Mouse (Mus musculus): ENCODE measurements at regions not wholly inside any gene's neighbourhood (a gene's known extent, or its start where the extent isn't known, plus 50 kb on each side); places are given as distances from the start of the nearest gene placed in this dataset.

GRCm38 (mm10) chr3:140184899-140185525 lies 979.5 kb downstream of the Stpg2 start:
- no peak for TF ChIP-seq CTCF (conservative IDR thresholded peaks at IDR 0.05 in 1 of 2, IDR thresholded peaks at IDR 0.05 in 1 of 2; ENCODE audit: low read depth in 2 of 2, low read length in 2 of 2)
- no peak for TF ChIP-seq EP300 (IDR thresholded peaks at IDR 0.05; ENCODE audit: low read length)
- TF ChIP-seq POLR2A (IDR thresholded peaks at IDR 0.05; ENCODE audit: low read depth, low read length): no peak
- TF ChIP-seq POLR2AphosphoS2 (IDR thresholded peaks at IDR 0.05; ENCODE audit: low read depth, low read length): no peak

All from CH12.LX (cell line).